Comparison of ENCODE assay signal across 8 mouse cellular contexts in genomic region chr6:67268245-67268612, GRCm38 (mm10). TPM values are rescaled to one million over a fixed set of nuclear protein-coding genes. Genes with fewer than 3 reads are reported as not detected.
DNase-seq lines count a peak whose midpoint lies in the region; ATAC-seq and TF ChIP-seq lines count a peak whose summit lies in the region.

No protein-coding gene starts in this region.

- H3K4me3 ChIP-seq in heart, embryonic 12.5 days: peak overlapping the region; percentile 83
- H3K4me3 ChIP-seq in E14TG2a.4 (replicated peaks; ENCODE audit: low read length): peak overlapping the region; percentile 100
- peak overlapping the region; percentile 90 for H3K4me3 ChIP-seq in forebrain, embryonic 16.5 days (replicated peaks; ENCODE audit: low read length)
- H3K4me3 ChIP-seq in liver, postnatal 0 days (ENCODE audit: low read depth, low read length): peak overlapping the region; percentile 91

- ATAC-seq in heart, embryonic 12.5 days (ENCODE audit: insufficient number of reproducible peaks, low FRiP score): no peak
- ATAC-seq in forebrain, embryonic 16.5 days: no peak
- ATAC-seq in liver, postnatal 0 days: no peak

- no peaks in the 10 kb centered on the region for H3K9me3 ChIP-seq in heart, embryonic 12.5 days (replicated peaks)
- H3K9me3 ChIP-seq in E14TG2a.4 (ENCODE audit: low read length): no peaks in the 10 kb centered on the region
- H3K9me3 ChIP-seq in forebrain, embryonic 16.5 days (ENCODE audit: control insufficient read depth, low read length): no peaks in the 10 kb centered on the region
- no peaks in the 10 kb centered on the region for H3K9me3 ChIP-seq in liver, postnatal 0 days (ENCODE audit: low read length)

- H3K9ac ChIP-seq in heart, embryonic 12.5 days: peak overlapping the region; percentile 99
- peak overlapping the region; percentile 97 for H3K9ac ChIP-seq in forebrain, embryonic 16.5 days (replicated peaks; ENCODE audit: low read depth, low read length)
- peak overlapping the region; percentile 98 for H3K9ac ChIP-seq in liver, postnatal 0 days (replicated peaks)

- no peak for TF ChIP-seq CTCF in E14TG2a.4 (conservative IDR thresholded peaks at IDR 0.05; ENCODE audit: low read length)
- TF ChIP-seq CTCF in liver, postnatal 0 days (IDR thresholded peaks at IDR 0.05; ENCODE audit: low read depth): no peak

- DNase-seq in heart, adult 9 months (ENCODE audit: low spot score in 2 of 2): no peak
- DNase-seq in liver, postnatal 0 days: no peak
- no peak for DNase-seq in cerebellum, adult 18-20 months
- DNase-seq in adrenal gland, postnatal 14 days: no peak
- DNase-seq in left cerebral cortex, adult 8-10 months (ENCODE audit: low spot score in 2 of 2): no peak

- no peak overlapping the region for H3K27ac ChIP-seq in heart, embryonic 12.5 days (ENCODE audit: poor library complexity, severe bottlenecking)
- no peak overlapping the region for H3K27ac ChIP-seq in forebrain, embryonic 16.5 days (ENCODE audit: low read length)
- H3K27ac ChIP-seq in liver, postnatal 0 days (ENCODE audit: low read depth): peak overlapping the region; percentile 90

- 0% methylated on average over 2 of the region's 2 CpGs for WGBS in heart, embryonic 12.5 days
- WGBS in forebrain, embryonic 16.5 days: 0% methylated on average over 2 of the region's 2 CpGs
- 0% methylated on average over 2 of the region's 2 CpGs for WGBS in liver, postnatal 0 days (ENCODE audit: insufficient replicate concordance)

- peaks cover 12% of the 10 kb centered on the region for H3K36me3 ChIP-seq in heart, embryonic 12.5 days
- peaks cover 55% of the 10 kb centered on the region for H3K36me3 ChIP-seq in E14TG2a.4 (ENCODE audit: insufficient read depth, low read length)
- peaks cover 10% of the 10 kb centered on the region for H3K36me3 ChIP-seq in forebrain, embryonic 16.5 days (ENCODE audit: control insufficient read depth, insufficient read depth)
- H3K36me3 ChIP-seq in liver, postnatal 0 days (replicated peaks; ENCODE audit: insufficient read depth, low read length): peaks cover 16% of the 10 kb centered on the region

- H3K4me1 ChIP-seq in heart, embryonic 12.5 days (replicated peaks): no peaks in the 10 kb centered on the region; the same call in 1 of the 2 replicates
- peaks cover 52% of the 10 kb centered on the region for H3K4me1 ChIP-seq in E14TG2a.4 (replicated peaks; ENCODE audit: low read depth, low read length)
- H3K4me1 ChIP-seq in forebrain, embryonic 16.5 days (replicated peaks; ENCODE audit: control insufficient read depth, insufficient read depth, low read length): peaks cover 9% of the 10 kb centered on the region
- peaks cover 9% of the 10 kb centered on the region for H3K4me1 ChIP-seq in liver, postnatal 0 days (ENCODE audit: insufficient read depth)

- H3K27me3 ChIP-seq in heart, embryonic 12.5 days (replicated peaks): no peaks in the 10 kb centered on the region
- no peaks in the 10 kb centered on the region for H3K27me3 ChIP-seq in E14TG2a.4 (ENCODE audit: insufficient read depth, low read length)
- no peaks in the 10 kb centered on the region for H3K27me3 ChIP-seq in forebrain, embryonic 16.5 days (replicated peaks; ENCODE audit: control insufficient read depth, insufficient read depth, low read length)
- no peaks in the 10 kb centered on the region for H3K27me3 ChIP-seq in liver, postnatal 0 days (ENCODE audit: insufficient read depth, low read length)

- H3K4me2 ChIP-seq in heart, embryonic 12.5 days: peak overlapping the region; percentile 66
- peak overlapping the region; percentile 63 for H3K4me2 ChIP-seq in forebrain, embryonic 16.5 days (ENCODE audit: low read length)
- H3K4me2 ChIP-seq in liver, postnatal 0 days (ENCODE audit: low read depth, low read length): peak overlapping the region; percentile 85

- TF ChIP-seq EP300 in liver, postnatal 0 days (IDR thresholded peaks at IDR 0.05; ENCODE audit: low read depth): no peak

RNA-seq across cellular contexts. Expression of gene Serbp1, which starts 30.3 kb away (rescaled TPM):
- 405 and 423 TPM in 2 replicates for polyA plus RNA-seq in heart, embryonic 12.5 days (2016; fragmentation: Nextera tagmentation; extraction: Ambion mirVana)
- polyA plus RNA-seq in forebrain, embryonic 16.5 days (2015; fragmentation: Nextera tagmentation; extraction: Ambion mirVana): 291 and 315 TPM in 2 replicates
- 186 and 207 TPM in 2 replicates for polyA plus RNA-seq in liver, postnatal 0 days (2015; fragmentation: Nextera tagmentation; extraction: Ambion mirVana)
- total RNA-seq in adrenal gland, postnatal 14 days (2021): 434 and 450 TPM in 2 replicates
- total RNA-seq in left cerebral cortex, adult 8-10 months (2022): 100 to 1,000 TPM; 151 to 223 (median 185) TPM
